Mouse (Mus musculus) small intestine, adult 2 months (tissue): ENCODE results near the gene H2afv. TPM values are rescaled to one million over a fixed set of nuclear protein-coding genes. Genes with fewer than 3 reads are reported as not detected.

ENCODE experiments used
- H3K27ac ChIP-seq: fragments of 200-500 bp; 2 replicates; pipeline ENCODE4 v1.5.1; 2012; ENCODE audit warnings: low read depth, low read length, control low read depth, inconsistent platforms; ENCODE audit not compliant: insufficient read depth
- H3K27me3 ChIP-seq: fragments of 200-500 bp; 2 replicates; pipeline ENCODE4 v1.6.1; 2012; ENCODE audit warnings: mild to moderate bottlenecking, moderate library complexity, low read length, inconsistent platforms; ENCODE audit not compliant: control insufficient read depth, insufficient read depth
- H3K36me3 ChIP-seq: fragments of 200-500 bp; 2 replicates; pipeline ENCODE4 v1.6.1; 2012; ENCODE audit warnings: mild to moderate bottlenecking, low read length, control low read depth, inconsistent platforms; ENCODE audit not compliant: control insufficient read depth, insufficient read depth
- H3K4me1 ChIP-seq: fragments of 200-500 bp; 2 replicates; pipeline ENCODE4 v1.6.1; 2012; ENCODE audit warnings: low read length, inconsistent platforms, mixed read lengths; ENCODE audit not compliant: control insufficient read depth, insufficient read depth, insufficient read length
- H3K4me3 ChIP-seq: fragments of 200-500 bp; 2 replicates; pipeline ENCODE4 v1.5.1; 2012; ENCODE audit warnings: low read depth, mild to moderate bottlenecking, control low read depth, inconsistent platforms, low read length, moderate library complexity
- CTCF ChIP-seq: fragments of 200-500 bp; IDR thresholded peaks from 2 replicates; pipeline ENCODE4 v1.5.1; 2012; ENCODE audit warnings: low read depth, mild to moderate bottlenecking, control low read depth, inconsistent platforms, low read length, moderate library complexity, mixed read lengths; ENCODE audit not compliant: insufficient replicate concordance, insufficient read length; ENCODE audit errors: extremely low read depth
- POLR2A ChIP-seq: fragments of 200-500 bp; IDR thresholded peaks from 2 replicates; pipeline ENCODE4 v1.6.1; 2012; ENCODE audit warnings: low read depth, mild to moderate bottlenecking, control low read depth, inconsistent platforms, low read length, moderate library complexity
- WGBS: fragments of 180-500 bp; shearing (Covaris S2); methylation state at CpG from one replicate; pipeline ENCODE4 v1.1.7; 2018; 5-methylcytosine and 5-hydroxymethylcytosine counted together
- polyA plus RNA-seq: library from polyadenylated mRNA; depleted of rRNA; stranded (reverse); fragments of >200 nt; gene quantifications from 2 replicates; pipeline ENCODE4 v1.2.3, GENCODE M21; 2012

Gene H2afv
- polyA plus RNA-seq, 1 experiment, result 141 TPM

GRCm38 (mm10) chr11:6404699-6405566 is 39.3 kb downstream of the H2afv start:
- Histone ChIP-seq H3K4me1 (peaks cover 2% of the 10 kb centered on the region; the same call in 1 of the 2 replicates), H3K4me3 (no peak overlapping the region), H3K27me3 (no peaks in the 10 kb centered on the region), H3K36me3 (peaks cover 55% of the 10 kb centered on the region), H3K27ac (0 out of 2 replicates have a peak overlapping the region, but pooled peaks have one; percentile 30)
- TF ChIP-seq POLR2A, result no peak
- TF ChIP-seq CTCF, result no peak
- 83% methylated on average over 9 of the region's 9 CpGs for WGBS

- H3K36me3 ChIP-seq, result peaks cover 65% of the 10 kb centered on the region
These were observed 40.3 kb downstream of the H2afv start for GRCm38 (mm10) chr11:6403830-6404405.

DNA sequence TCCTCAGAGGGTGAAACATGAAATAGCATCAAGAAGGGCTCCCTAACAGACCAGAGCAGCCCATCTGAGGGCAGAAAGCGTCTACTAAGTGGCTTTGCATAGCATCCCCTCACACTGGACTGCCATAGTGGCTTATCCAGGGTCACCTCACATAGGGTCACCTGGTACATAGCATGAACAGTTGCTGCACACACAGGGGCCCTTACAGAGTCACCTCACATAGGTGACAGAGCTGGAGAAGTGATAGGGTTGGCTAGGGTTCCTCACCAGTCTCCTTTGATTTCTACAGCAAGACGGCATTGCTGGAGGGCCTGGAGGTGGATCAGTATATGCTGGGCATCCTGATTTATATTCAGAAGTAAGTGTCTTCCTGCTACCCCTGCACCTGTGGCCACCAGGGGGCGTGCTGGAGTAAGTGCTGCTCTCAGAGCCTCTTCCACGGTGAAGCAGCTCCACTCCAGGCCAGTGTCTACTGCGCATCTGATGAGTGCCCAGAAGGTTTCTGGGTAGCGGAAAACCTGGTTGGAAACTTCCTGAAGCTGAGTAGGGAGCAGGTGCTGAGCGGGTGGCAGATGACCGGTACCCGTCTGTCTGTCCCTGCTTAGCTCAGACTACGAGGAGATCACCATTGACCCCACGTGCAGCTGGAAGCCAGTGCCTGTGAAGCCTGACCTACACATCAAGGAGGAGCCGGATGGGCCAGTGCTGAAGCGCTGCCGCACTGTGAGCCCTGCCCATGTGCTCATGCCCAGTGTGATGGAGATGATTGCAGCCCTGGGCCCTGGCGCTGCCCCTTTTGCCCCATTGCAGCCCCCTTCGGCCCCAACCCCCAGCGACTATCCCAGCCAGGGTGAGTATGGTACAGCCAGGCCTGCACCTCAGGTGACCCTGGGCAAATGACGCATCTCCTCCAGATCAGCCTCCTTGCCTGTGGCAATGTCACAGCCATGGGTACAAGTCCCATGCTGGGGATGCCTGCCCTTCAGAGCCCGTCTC is 41.4 kb downstream of the H2afv start:
- TF ChIP-seq POLR2A (no peak), CTCF (peak; percentile 73; the same call in 1 of the 2 replicates)
- no peak overlapping the region for H3K27ac ChIP-seq
- no peaks in the 10 kb centered on the region for H3K27me3 ChIP-seq
- H3K4me1 ChIP-seq, result peaks cover 2% of the 10 kb centered on the region; the same call in 1 of the 2 replicates
- H3K36me3 ChIP-seq, result peaks cover 74% of the 10 kb centered on the region
- no peak overlapping the region for H3K4me3 ChIP-seq
- 84% methylated on average over 19 of the region's 19 CpGs for WGBS

More at GRCm38 (mm10) chr11:6403830-6404405, 40.3 kb downstream of the H2afv start:
- WGBS, result 95% methylated on average over 5 of the region's 5 CpGs
- Histone ChIP-seq H3K27me3 (no peaks in the 10 kb centered on the region), H3K4me1 (peaks cover 2% of the 10 kb centered on the region; the same call in 1 of the 2 replicates), H3K27ac (no peak overlapping the region), H3K4me3 (no peak overlapping the region)
- TF ChIP-seq POLR2A (no peak), CTCF (no peak)

DNA sequence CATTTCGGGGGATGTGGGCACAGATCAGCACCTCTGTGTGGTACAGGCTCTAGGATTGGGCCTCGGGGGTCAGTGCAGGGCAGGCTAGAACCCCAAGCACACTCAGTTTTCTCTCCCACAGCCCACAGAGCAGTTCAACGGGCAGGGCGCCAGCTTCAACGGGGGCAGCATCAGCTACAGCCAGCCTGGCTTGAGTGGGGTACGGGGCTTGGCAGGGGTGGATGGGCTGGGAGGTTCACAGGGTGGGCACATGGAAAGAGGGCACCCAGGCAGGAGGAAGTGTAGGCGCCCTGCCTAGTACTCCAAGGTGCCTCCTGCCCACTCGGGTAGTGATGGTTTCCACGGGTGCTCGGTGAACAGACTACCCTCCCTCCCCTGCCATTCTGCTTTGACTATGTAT is 46.1 kb downstream of the H2afv start:
- Histone ChIP-seq H3K27me3 (no peaks in the 10 kb centered on the region), H3K27ac (no peak overlapping the region), H3K4me1 (no peaks in the 10 kb centered on the region), H3K36me3 (peaks cover 79% of the 10 kb centered on the region), H3K4me3 (no peak overlapping the region)
- WGBS, result 90% methylated on average over 10 of the region's 10 CpGs
- TF ChIP-seq CTCF, result no peak
- no peak for TF ChIP-seq POLR2A

DNA sequence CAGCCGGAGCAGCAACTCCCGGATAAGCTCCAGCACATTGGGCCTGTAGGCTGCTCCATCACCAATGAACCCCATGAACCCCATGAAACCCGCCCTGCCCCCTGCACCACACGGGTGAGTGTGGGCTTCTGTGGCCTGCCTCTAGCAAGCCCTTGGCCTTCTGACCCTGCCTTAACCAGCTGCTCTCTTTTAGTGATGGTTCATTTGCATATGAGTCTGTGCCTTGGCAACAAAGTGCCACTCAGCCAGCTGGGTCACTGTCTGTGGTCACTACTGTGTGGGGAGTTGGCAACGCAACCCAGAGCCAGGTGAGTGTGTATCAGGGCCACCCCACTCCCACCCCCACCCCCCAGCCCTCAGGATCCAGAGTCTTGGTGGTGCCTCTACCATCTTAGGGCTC is 48.7 kb downstream of the H2afv start:
- WGBS, result 89% methylated on average over 5 of the region's 5 CpGs
- Histone ChIP-seq H3K4me1 (peaks cover 11% of the 10 kb centered on the region), H3K27ac (no peak overlapping the region), H3K36me3 (peaks cover 60% of the 10 kb centered on the region), H3K4me3 (no peak overlapping the region), H3K27me3 (no peaks in the 10 kb centered on the region)
- TF ChIP-seq CTCF (no peak), POLR2A (no peak)

GRCm38 (mm10) chr11:6393866-6394265 is 50.4 kb downstream of the H2afv start:
- H3K4me1 ChIP-seq, result peaks cover 16% of the 10 kb centered on the region
- WGBS, result 68% methylated on average over 1 of the region's 1 CpGs
- no peak overlapping the region for H3K4me3 ChIP-seq
- no peaks in the 10 kb centered on the region for H3K27me3 ChIP-seq
- H3K36me3 ChIP-seq, result peaks cover 46% of the 10 kb centered on the region
- TF ChIP-seq POLR2A (no peak), CTCF (no peak)
- no peak overlapping the region for H3K27ac ChIP-seq
